Mouse (Mus musculus) subcutaneous adipose tissue, adult 2 months (tissue): ENCODE measurements around the gene Orc4. TPM values are rescaled to one million over a fixed set of nuclear protein-coding genes. Genes with fewer than 3 reads are reported as not detected.

Experiments
- polyA plus RNA-seq: library from polyadenylated mRNA; depleted of rRNA; stranded (reverse); fragments of >200 nt; gene quantifications from 2 replicates; pipeline ENCODE4 v1.2.3, GENCODE M21; 2012; ENCODE audit warnings: low replicate concordance; rRNA removed

The Orc4 gene
- 16.6 and 17.7 TPM in 2 replicates for polyA plus RNA-seq

DNA sequence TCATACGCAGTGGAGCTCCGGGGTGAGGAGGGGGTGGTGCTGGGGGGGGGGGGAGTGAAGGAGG is at the start of gene Orc4:
TSS of gene Orc4 (minus strand) at position 26 of the 64 bp plus-strand sequence.

DNA sequence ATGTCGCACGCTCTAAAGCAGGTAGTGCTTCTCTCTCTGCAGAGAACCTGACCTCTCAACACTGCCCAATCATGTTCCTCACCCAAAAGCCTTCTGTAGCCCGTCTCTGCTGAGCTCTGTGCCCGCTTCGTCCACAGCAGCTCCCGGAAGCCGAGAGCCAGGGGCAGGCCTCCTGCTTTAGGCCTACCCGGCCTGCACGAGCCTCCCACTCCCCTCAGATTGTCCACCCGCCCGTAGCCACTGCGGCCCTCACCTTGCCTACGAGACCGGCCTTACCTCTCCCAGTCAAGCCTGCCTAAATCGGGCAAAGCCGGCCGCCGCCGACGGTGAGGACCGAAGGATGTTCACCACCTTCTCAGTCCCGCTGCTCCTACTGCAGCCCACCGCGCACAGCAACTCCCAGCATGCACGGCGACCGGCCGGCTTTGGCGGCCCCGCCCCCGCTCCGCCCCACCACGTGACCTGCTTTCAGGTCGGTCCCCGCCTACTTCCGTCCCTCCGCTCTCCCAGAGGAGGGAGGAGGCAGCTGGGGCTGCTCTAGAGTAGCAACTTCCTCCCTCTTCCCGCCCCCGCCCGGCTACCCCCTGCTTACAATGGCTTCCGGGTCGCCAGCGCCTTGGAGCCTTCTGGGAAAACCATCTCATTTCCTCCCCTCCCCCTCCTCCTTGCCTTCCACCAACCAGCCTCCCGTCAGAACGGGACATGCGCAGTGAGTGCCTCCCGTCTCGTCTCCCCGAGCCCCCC is 1.1 kb downstream of the Orc4 start, which contains the start of gene Mbd5:
TSS of gene Mbd5 (plus strand) at position 668 of the 744 bp plus-strand sequence.

Other genes with a start within 250 kb of the Orc4 start
- gene Acvr2a, start 136.2 kb downstream of the Orc4 start, polyA plus RNA-seq, result 3.6 and 4.8 TPM in 2 replicates
- 7.6 and 12.4 TPM in 2 replicates for gene Mbd5, start 769 bp downstream of the Orc4 start, polyA plus RNA-seq